Mouse (Mus musculus): ENCODE measurements around the gene Tmem169.

DNA sequence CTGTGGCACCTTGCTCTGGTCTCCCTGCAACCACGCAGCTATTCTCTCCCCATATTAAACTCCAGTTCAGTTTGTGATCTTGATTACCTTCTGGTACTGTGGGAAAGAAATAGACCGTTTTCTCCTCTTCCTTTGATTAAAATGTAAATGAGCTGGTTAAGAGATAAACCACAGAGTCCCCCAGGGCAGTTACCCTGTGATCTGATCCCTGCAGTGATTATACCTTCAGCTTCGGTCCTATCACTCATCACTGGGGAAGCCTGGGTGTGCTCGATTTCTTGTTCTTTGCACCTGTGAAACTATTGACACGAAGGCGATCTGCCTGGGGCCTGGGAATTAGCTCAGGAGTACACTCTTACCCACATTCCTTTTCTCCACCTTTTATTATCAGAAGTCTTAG, 63.7 kb downstream of the Tmem169 start:
- TF ChIP-seq CTCF (IDR thresholded peaks at IDR 0.05; ENCODE audit: borderline replicate concordance, extremely low read depth, insufficient read depth, insufficient read length), result no peak
- TF ChIP-seq POLR2A (IDR thresholded peaks at IDR 0.05; ENCODE audit: borderline replicate concordance, extremely low read depth, insufficient read depth, insufficient read length, poor library complexity, severe bottlenecking), result no peak

Data from brain, embryonic 14.5 days (tissue).